Mouse (Mus musculus): ENCODE results near the gene Spout1.
"Not testable (repeated sequence)": the region's sequence is repeated elsewhere in the genome, so short reads cannot be mapped to it uniquely, and the experiment has no call there.

DNA sequence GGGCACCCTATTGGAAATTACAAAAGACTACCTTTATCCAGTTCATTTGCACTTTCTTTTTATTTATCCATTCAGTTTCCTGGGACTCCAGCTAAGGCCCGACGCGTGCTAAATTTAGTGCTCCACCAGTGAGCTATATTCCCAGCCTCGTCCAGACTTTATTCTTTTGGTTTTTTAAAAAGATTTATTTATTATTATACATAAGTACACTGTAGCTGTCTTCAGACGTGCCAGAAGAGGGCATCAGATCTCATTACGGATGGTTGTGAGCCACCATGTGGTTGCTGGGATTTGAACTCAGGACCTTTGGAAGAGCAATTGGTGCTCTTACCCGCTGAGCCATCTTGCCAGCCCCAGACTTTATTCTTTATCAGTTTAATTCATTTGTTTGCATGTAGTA lies 452 bp upstream of the Spout1 start:
- not testable (repeated sequence) for TF ChIP-seq MYOG (IDR thresholded peaks at IDR 0.05; ENCODE audit: control insufficient read depth in 1 of 3, insufficient read depth in 1 of 3, insufficient read length in 2 of 3, low read depth in 2 of 3); TCF12 (IDR thresholded peaks at IDR 0.05; ENCODE audit: insufficient read depth, poor library complexity, severe bottlenecking); POLR2A (IDR thresholded peaks at IDR 0.05; ENCODE audit: insufficient read length, low read depth); E2F4 (IDR thresholded peaks at IDR 0.05; ENCODE audit: insufficient read depth); USF1 (IDR thresholded peaks at IDR 0.05; ENCODE audit: low read depth); MAX (IDR thresholded peaks at IDR 0.05; ENCODE audit: low read depth); POLR2AphosphoS2 (IDR thresholded peaks at IDR 0.05; ENCODE audit: insufficient read length, low read depth); CEBPB (IDR thresholded peaks at IDR 0.05; ENCODE audit: insufficient read depth, poor library complexity, severe bottlenecking); MYOD1 (IDR thresholded peaks at IDR 0.05; ENCODE audit: control insufficient read depth in 1 of 3, insufficient read length in 2 of 3, low read depth in 2 of 3); SRF (IDR thresholded peaks at IDR 0.05; ENCODE audit: control insufficient read depth, insufficient read length, low read depth); REST (IDR thresholded peaks at IDR 0.05; ENCODE audit: insufficient read depth, insufficient read length)

All from myocyte (in vitro differentiated cells).